8 mouse cellular contexts compared by ENCODE assay signal in genomic region chr15:79687175-79687574, GRCm38 (mm10). TPM values are rescaled to one million over a fixed set of nuclear protein-coding genes. Genes with fewer than 3 reads are reported as not detected.
DNase-seq lines count a peak whose midpoint lies in the region; ATAC-seq lines count a peak whose summit lies in the region.

No protein-coding gene starts in this region.

- peaks cover 69% of the 10 kb centered on the region for H3K4me1 ChIP-seq in kidney, embryonic 16.5 days (ENCODE audit: insufficient read depth, low read length)
- H3K4me1 ChIP-seq in forebrain, embryonic 13.5 days, result peaks cover 68% of the 10 kb centered on the region
- H3K4me1 ChIP-seq in limb, embryonic 12.5 days (replicated peaks), result peaks cover 53% of the 10 kb centered on the region
- H3K4me1 ChIP-seq in neural tube, embryonic 12.5 days, result peaks cover 58% of the 10 kb centered on the region

- no peak for ATAC-seq in kidney, embryonic 16.5 days (ENCODE audit: low FRiP score, low TSS enrichment)
- no peak for ATAC-seq in forebrain, embryonic 13.5 days
- ATAC-seq in limb, embryonic 12.5 days (ENCODE audit: insufficient number of reproducible peaks, insufficient read depth, low FRiP score, low TSS enrichment, low read depth), result no peak
- ATAC-seq in neural tube, embryonic 12.5 days (ENCODE audit: low FRiP score, low read depth), result no peak

- H3K4me2 ChIP-seq in kidney, embryonic 16.5 days (replicated peaks; ENCODE audit: low read depth, low read length), result peak overlapping the region; percentile 79
- peak overlapping the region; percentile 85 for H3K4me2 ChIP-seq in forebrain, embryonic 13.5 days
- peak overlapping the region; percentile 80 for H3K4me2 ChIP-seq in limb, embryonic 12.5 days
- H3K4me2 ChIP-seq in neural tube, embryonic 12.5 days (replicated peaks), result peak overlapping the region; percentile 82

- no peaks in the 10 kb centered on the region for H3K36me3 ChIP-seq in kidney, embryonic 16.5 days (ENCODE audit: insufficient read depth, low read length)
- H3K36me3 ChIP-seq in forebrain, embryonic 13.5 days (ENCODE audit: poor library complexity, severe bottlenecking), result no peaks in the 10 kb centered on the region
- H3K36me3 ChIP-seq in limb, embryonic 12.5 days, result no peaks in the 10 kb centered on the region
- no peaks in the 10 kb centered on the region for H3K36me3 ChIP-seq in neural tube, embryonic 12.5 days

- peak overlapping the region; percentile 97 for H3K27ac ChIP-seq in kidney, embryonic 16.5 days (ENCODE audit: low read length)
- H3K27ac ChIP-seq in forebrain, embryonic 13.5 days, result peak overlapping the region; percentile 94
- peak overlapping the region; percentile 97 for H3K27ac ChIP-seq in limb, embryonic 12.5 days
- peak overlapping the region; percentile 79 for H3K27ac ChIP-seq in neural tube, embryonic 12.5 days

- WGBS in kidney, embryonic 16.5 days, result 1% methylated on average over 25 of the region's 33 CpGs
- WGBS in forebrain, embryonic 13.5 days, result under 1% methylated on average over 29 of the region's 33 CpGs
- WGBS in limb, embryonic 12.5 days, result under 1% methylated on average over 33 of the region's 33 CpGs
- under 1% methylated on average over 33 of the region's 33 CpGs for WGBS in neural tube, embryonic 12.5 days

- peak overlapping the region; percentile 95 for H3K9ac ChIP-seq in kidney, embryonic 16.5 days (replicated peaks; ENCODE audit: low read length)
- H3K9ac ChIP-seq in forebrain, embryonic 13.5 days, result peak overlapping the region; percentile 92
- H3K9ac ChIP-seq in limb, embryonic 12.5 days (replicated peaks), result peak overlapping the region; percentile 93
- peak overlapping the region; percentile 94 for H3K9ac ChIP-seq in neural tube, embryonic 12.5 days

- no peaks in the 10 kb centered on the region for H3K27me3 ChIP-seq in kidney, embryonic 16.5 days (ENCODE audit: insufficient read depth, low read length)
- no peaks in the 10 kb centered on the region for H3K27me3 ChIP-seq in forebrain, embryonic 13.5 days
- no peaks in the 10 kb centered on the region for H3K27me3 ChIP-seq in limb, embryonic 12.5 days
- no peaks in the 10 kb centered on the region for H3K27me3 ChIP-seq in neural tube, embryonic 12.5 days (replicated peaks)

- H3K9me3 ChIP-seq in kidney, embryonic 16.5 days (ENCODE audit: low read length), result no peaks in the 10 kb centered on the region
- H3K9me3 ChIP-seq in forebrain, embryonic 13.5 days (replicated peaks), result no peaks in the 10 kb centered on the region
- no peaks in the 10 kb centered on the region for H3K9me3 ChIP-seq in limb, embryonic 12.5 days
- no peaks in the 10 kb centered on the region for H3K9me3 ChIP-seq in neural tube, embryonic 12.5 days

- peak overlapping the region; percentile 83 for H3K4me3 ChIP-seq in kidney, embryonic 16.5 days (ENCODE audit: low read length)
- peak overlapping the region; percentile 95 for H3K4me3 ChIP-seq in forebrain, embryonic 13.5 days
- peak overlapping the region; percentile 88 for H3K4me3 ChIP-seq in limb, embryonic 12.5 days (replicated peaks)
- H3K4me3 ChIP-seq in neural tube, embryonic 12.5 days, result peak overlapping the region; percentile 87

- DNase-seq in kidney, postnatal 4 days, result no peak
- peak; percentile 57 for DNase-seq in NIH3T3 (ENCODE audit: low read depth)
- DNase-seq in thymus, postnatal 14 days, result no peak
- DNase-seq in right cerebral cortex, postnatal 14 days, result no peak

RNA-seq across cellular contexts. Expression of gene Josd1, which starts 0.5 kb away (rescaled TPM):
- 18.2 and 19.6 TPM in 2 replicates for polyA plus RNA-seq in kidney, embryonic 16.5 days (2015; fragmentation: Nextera tagmentation; extraction: Ambion mirVana)
- polyA plus RNA-seq in forebrain, embryonic 13.5 days (2015; fragmentation: Nextera tagmentation; extraction: Ambion mirVana), result 17.9 and 18.7 TPM in 2 replicates
- polyA plus RNA-seq in limb, embryonic 12.5 days (2016; fragmentation: Nextera tagmentation; extraction: Ambion mirVana), result 33.0 and 36.1 TPM in 2 replicates
- polyA plus RNA-seq in neural tube, embryonic 12.5 days (2016; fragmentation: Nextera tagmentation; extraction: Ambion mirVana), result 26.7 and 26.9 TPM in 2 replicates

RNA-seq across cellular contexts. Expression of gene Gtpbp1, which starts 3.5 kb away (rescaled TPM):
- 32.7 and 36.6 TPM in 2 replicates for polyA plus RNA-seq in kidney, embryonic 16.5 days (2015; fragmentation: Nextera tagmentation; extraction: Ambion mirVana)
- 47.2 and 50.9 TPM in 2 replicates for polyA plus RNA-seq in forebrain, embryonic 13.5 days (2015; fragmentation: Nextera tagmentation; extraction: Ambion mirVana)
- 42.6 and 47.2 TPM in 2 replicates for polyA plus RNA-seq in limb, embryonic 12.5 days (2016; fragmentation: Nextera tagmentation; extraction: Ambion mirVana)
- polyA plus RNA-seq in neural tube, embryonic 12.5 days (2016; fragmentation: Nextera tagmentation; extraction: Ambion mirVana), result 41.6 and 42.5 TPM in 2 replicates

RNA-seq across cellular contexts. Expression of gene Tomm22, which starts 16.5 kb away (rescaled TPM):
- 262 and 263 TPM in 2 replicates for polyA plus RNA-seq in kidney, embryonic 16.5 days (2015; fragmentation: Nextera tagmentation; extraction: Ambion mirVana)
- 288 TPM in 2 replicates for polyA plus RNA-seq in forebrain, embryonic 13.5 days (2015; fragmentation: Nextera tagmentation; extraction: Ambion mirVana)
- 217 and 238 TPM in 2 replicates for polyA plus RNA-seq in limb, embryonic 12.5 days (2016; fragmentation: Nextera tagmentation; extraction: Ambion mirVana)
- polyA plus RNA-seq in neural tube, embryonic 12.5 days (2016; fragmentation: Nextera tagmentation; extraction: Ambion mirVana), result 261 and 264 TPM in 2 replicates

RNA-seq across cellular contexts. Expression of gene Cby1, which starts 28.2 kb away (rescaled TPM):
- polyA plus RNA-seq in kidney, embryonic 16.5 days (2015; fragmentation: Nextera tagmentation; extraction: Ambion mirVana), result 59.5 and 59.8 TPM in 2 replicates
- 103 and 109 TPM in 2 replicates for polyA plus RNA-seq in forebrain, embryonic 13.5 days (2015; fragmentation: Nextera tagmentation; extraction: Ambion mirVana)
- 49.9 and 57.6 TPM in 2 replicates for polyA plus RNA-seq in limb, embryonic 12.5 days (2016; fragmentation: Nextera tagmentation; extraction: Ambion mirVana)
- 72.0 and 74.2 TPM in 2 replicates for polyA plus RNA-seq in neural tube, embryonic 12.5 days (2016; fragmentation: Nextera tagmentation; extraction: Ambion mirVana)

RNA-seq across cellular contexts. Expression of gene Fam227a, which starts 28.4 kb away (rescaled TPM):
- 1.1 and 1.4 TPM in 2 replicates for polyA plus RNA-seq in kidney, embryonic 16.5 days (2015; fragmentation: Nextera tagmentation; extraction: Ambion mirVana)
- polyA plus RNA-seq in forebrain, embryonic 13.5 days (2015; fragmentation: Nextera tagmentation; extraction: Ambion mirVana), result 5.8 and 6.3 TPM in 2 replicates
- 2.1 and 2.5 TPM in 2 replicates for polyA plus RNA-seq in limb, embryonic 12.5 days (2016; fragmentation: Nextera tagmentation; extraction: Ambion mirVana)
- polyA plus RNA-seq in neural tube, embryonic 12.5 days (2016; fragmentation: Nextera tagmentation; extraction: Ambion mirVana), result 4.3 and 6.0 TPM in 2 replicates
